Mouse (Mus musculus) left cerebral cortex, postnatal 14 days (tissue): ENCODE measurements around the gene Ppox. TPM values are rescaled to one million over a fixed set of nuclear protein-coding genes. Genes with fewer than 3 reads are reported as not detected.

Source experiments
- DNase-seq, 2 experiments: peaks; one replicate each; pipeline ENCODE4 v3.0.0; 2021 to 2022; ENCODE audit warnings: low spot score in 2 of 2, mixed read lengths in 1 of 2
- intact Hi-C: fragments of 180-260 bp; cut with DNase I; formaldehyde crosslinking; loops from one replicate; pipeline ENCODE4 v1.15.1; 2025
- total RNA-seq, 2 experiments: library from RNA; stranded (reverse); gene quantifications; 2 replicates each; pipeline ENCODE4 v1.2.3; 2021

The Ppox gene
- total RNA-seq, 2 experiments from 2014 or later = 20.5 to 23.9 TPM

DNA sequence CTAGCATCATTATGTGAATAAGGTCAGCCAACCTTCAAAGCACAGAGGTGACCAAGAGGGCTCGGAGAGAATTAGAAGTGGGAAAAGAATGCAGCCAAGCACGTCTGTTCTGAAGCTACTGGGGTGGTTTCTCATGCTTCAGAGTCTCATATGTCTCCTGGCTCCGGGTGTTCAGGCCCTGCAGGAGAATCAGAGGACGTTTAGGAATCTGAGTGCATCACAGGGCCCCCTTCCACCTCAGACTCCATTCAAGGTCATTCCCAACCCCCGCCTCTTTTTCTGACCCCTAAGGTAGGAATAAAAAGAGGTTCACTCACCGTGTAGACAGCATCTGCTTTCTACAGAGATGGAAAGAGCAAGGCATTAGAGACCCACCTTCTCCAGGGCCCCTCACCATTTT is 51.2 kb downstream of the Ppox start:
- intact Hi-C loops = no loop called here
- no peak for DNase-seq

DNA sequence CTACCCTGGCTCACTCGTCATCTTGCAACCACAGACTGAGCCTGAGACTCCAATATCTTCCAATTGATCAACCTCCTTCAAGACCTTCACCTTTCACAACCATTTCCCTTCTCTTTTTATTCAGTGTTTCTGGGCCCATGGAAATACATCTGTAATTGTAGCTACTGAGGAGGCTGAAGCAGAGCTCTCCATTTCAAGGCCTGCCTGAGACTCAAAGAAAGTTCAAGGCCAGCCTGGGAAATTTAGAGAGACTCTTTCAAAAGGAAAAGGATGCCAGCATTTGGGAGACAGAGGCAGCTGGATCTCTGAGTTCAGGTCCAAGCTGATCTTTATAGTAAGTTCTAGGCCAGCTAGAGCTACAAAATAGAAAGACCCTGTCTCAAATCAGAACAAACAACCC is 53.1 kb downstream of the Ppox start:
- intact Hi-C loops = no loop called here
- DNase-seq = no peak

DNA sequence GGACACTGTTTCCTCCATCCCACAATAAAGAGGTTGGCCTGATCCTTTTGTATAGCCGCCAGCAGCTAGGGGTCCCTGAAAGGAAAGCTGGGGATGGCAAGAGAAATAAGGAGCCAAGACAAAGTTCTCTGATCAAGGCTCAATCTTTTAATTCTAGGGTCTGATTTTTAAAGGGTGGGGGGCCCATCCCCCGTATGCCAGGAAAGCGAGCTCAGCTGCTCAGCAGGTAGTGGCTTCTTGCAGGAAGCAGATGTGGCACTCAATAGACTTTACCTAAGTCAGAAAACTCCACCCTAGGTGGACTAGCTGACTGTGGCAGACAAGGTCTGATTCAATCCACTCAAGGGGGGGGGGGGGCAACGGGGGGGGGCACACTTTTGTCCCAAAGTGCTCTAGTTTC is 54.2 kb downstream of the Ppox start:
- intact Hi-C loops = no loop called here
- no peak for DNase-seq

Other genes with a start within 250 kb of the Ppox start
- gene Fcgr3, start 216.3 kb downstream of the Ppox start, total RNA-seq = 10 to 100 TPM; 10.3 to 10.8 TPM
- gene Cfap126, start 167.3 kb downstream of the Ppox start, total RNA-seq = under 1 TPM; 0.62 to 0.74 TPM
- 100 to 1,000 TPM; 211 to 216 TPM for gene Sdhc, start 130.6 kb downstream of the Ppox start, total RNA-seq
- gene Mpz, start 130.5 kb downstream of the Ppox start, total RNA-seq = not detected
- 10 to 100 TPM; 47.4 to 67.2 TPM for gene Pcp4l1, start 84.9 kb downstream of the Ppox start, total RNA-seq
- not detected for gene Nr1i3, start 67.2 kb downstream of the Ppox start, total RNA-seq
- 10 to 100 TPM; 69.6 to 72.1 TPM for gene Tomm40l, start 58.7 kb downstream of the Ppox start, total RNA-seq
- gene Apoa2, start 56.1 kb downstream of the Ppox start, total RNA-seq = 1 to 10 TPM; 1.6 to 4.9 TPM
- 10 to 100 TPM; 11.1 to 16.0 TPM for gene Fcer1g, start 46.8 kb downstream of the Ppox start, total RNA-seq
- gene Adamts4, start 30.8 kb downstream of the Ppox start, total RNA-seq = 10 to 100 TPM; 11.1 to 17.0 TPM
- 100 to 1,000 TPM; 265 to 285 TPM for gene Ndufs2, start 29.8 kb downstream of the Ppox start, total RNA-seq
- gene B4galt3, start 10.9 kb downstream of the Ppox start, total RNA-seq = 10 to 100 TPM; 59.8 to 61.3 TPM
- 10 to 100 TPM; 54.1 to 58.0 TPM for gene Usp21, start 6.8 kb upstream of the Ppox start, total RNA-seq
- 100 to 1,000 TPM; 106 to 113 TPM for gene Ufc1, start 13.8 kb upstream of the Ppox start, total RNA-seq
- 10 to 100 TPM; 35.9 to 38.1 TPM for gene Dedd, start 48.0 kb upstream of the Ppox start, total RNA-seq
- gene Nit1, start 64.5 kb upstream of the Ppox start, total RNA-seq = 10 to 100 TPM; 41.0 to 44.4 TPM
- 100 to 1,000 TPM in 1 of 2 experiments, 10 to 100 TPM in 1; 99.0 to 109 TPM for gene Pfdn2, start 64.5 kb upstream of the Ppox start, total RNA-seq
- 1 to 10 TPM; 4.7 to 7.2 TPM for gene Klhdc9, start 79.6 kb upstream of the Ppox start, total RNA-seq
- gene Nectin4, start 88.9 kb upstream of the Ppox start, total RNA-seq = 1 to 10 TPM; 1.0 to 1.4 TPM
- gene Arhgap30, start 107.8 kb upstream of the Ppox start, total RNA-seq = 1 to 10 TPM; 1.8 to 1.9 TPM
- 100 to 1,000 TPM; 105 to 107 TPM for gene Usf1, start 130.1 kb upstream of the Ppox start, total RNA-seq
- 1 to 10 TPM; 1.7 to 3.2 TPM for gene Tstd1, start 137.7 kb upstream of the Ppox start, total RNA-seq
- 1 to 10 TPM; 7.4 to 8.3 TPM for gene F11r, start 156.3 kb upstream of the Ppox start, total RNA-seq
- 1 to 10 TPM; 4.8 to 5.3 TPM for gene Alyref2, start 222.3 kb upstream of the Ppox start, total RNA-seq